Mouse (Mus musculus): Measurements from ENCODE around the gene Chrm4.

The Chrm4 gene

DNA sequence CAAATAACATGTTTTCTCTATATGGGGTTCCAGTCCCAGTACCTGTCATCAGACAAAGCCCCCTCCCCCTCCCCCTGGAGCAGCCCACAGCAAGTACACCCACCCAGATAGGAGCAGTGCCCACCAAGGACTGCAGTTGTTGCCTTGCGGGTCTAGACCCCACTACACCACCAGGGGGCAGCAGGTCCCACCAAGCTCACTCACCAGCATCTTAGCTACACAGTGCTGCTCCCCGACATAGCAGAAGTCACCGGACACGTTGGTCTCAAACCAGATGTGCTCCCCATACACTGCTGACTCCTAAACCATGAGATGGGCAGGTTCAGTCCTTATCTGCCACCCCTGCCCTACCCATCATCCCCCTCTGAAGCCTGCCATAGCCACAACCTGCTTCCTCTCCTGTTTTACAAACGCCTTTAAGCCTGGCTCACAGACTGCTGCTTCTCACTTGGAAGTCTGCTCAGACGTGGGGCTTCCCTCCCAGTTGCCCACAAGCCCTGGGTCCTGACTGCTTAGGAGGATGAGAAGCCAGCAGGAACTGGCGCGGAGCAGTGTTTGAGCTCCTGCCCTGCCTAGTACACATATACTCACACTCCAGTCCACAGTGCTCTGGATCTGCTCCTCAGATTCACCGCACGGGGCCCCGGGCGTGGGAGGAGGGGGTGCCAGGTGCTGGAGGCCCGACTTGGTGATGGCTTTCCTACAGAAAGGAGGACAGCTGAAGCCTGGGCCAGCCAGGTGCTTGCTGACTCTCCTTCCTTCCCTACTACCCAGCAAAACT, 17.3 kb downstream of the Chrm4 start:
- in situ Hi-C loops (cut with MboI, MseI) = no loop called here

DNA sequence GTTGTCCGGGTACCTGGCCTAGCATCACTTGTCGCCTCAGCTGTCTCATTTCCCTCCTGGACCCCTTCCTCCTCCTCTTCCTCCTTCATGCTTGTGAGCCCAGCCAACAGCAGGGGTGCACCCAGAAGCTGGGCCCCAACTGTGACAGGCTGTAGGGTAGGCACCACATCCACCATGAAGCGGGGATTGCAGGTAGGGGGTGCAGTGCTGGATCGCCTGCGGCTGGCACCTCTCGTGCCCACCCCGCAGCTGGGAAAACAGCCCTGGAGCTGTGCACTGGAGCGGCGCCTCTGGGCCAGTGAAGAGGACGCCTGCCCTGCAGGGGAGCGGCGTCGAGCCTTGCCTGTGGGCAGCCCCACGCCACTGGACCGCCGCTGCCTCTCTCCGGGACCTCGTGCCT, 18.4 kb downstream of the Chrm4 start, which contains the start of gene Gm9821:
Gene Gm9821 (plus strand): TSS at position 221 of the 400 bp plus-strand sequence.
- in situ Hi-C loops (cut with MboI, MseI) = no loop called here

GRCm38 (mm10) chr2:91946836-91947235, 19.8 kb downstream of the Chrm4 start:
- in situ Hi-C loops (cut with MboI, MseI) = no loop called here

GRCm38 (mm10) chr2:91947397-91948150, 20.5 kb downstream of the Chrm4 start:
- in situ Hi-C loops (cut with MboI, MseI) = no loop called here

GRCm38 (mm10) chr2:91948151-91948509, 21.1 kb downstream of the Chrm4 start:
- in situ Hi-C loops (cut with MboI, MseI) = no loop called here

GRCm38 (mm10) chr2:91948792-91949241, 21.8 kb downstream of the Chrm4 start:
- in situ Hi-C loops (cut with MboI, MseI) = no loop called here

DNA sequence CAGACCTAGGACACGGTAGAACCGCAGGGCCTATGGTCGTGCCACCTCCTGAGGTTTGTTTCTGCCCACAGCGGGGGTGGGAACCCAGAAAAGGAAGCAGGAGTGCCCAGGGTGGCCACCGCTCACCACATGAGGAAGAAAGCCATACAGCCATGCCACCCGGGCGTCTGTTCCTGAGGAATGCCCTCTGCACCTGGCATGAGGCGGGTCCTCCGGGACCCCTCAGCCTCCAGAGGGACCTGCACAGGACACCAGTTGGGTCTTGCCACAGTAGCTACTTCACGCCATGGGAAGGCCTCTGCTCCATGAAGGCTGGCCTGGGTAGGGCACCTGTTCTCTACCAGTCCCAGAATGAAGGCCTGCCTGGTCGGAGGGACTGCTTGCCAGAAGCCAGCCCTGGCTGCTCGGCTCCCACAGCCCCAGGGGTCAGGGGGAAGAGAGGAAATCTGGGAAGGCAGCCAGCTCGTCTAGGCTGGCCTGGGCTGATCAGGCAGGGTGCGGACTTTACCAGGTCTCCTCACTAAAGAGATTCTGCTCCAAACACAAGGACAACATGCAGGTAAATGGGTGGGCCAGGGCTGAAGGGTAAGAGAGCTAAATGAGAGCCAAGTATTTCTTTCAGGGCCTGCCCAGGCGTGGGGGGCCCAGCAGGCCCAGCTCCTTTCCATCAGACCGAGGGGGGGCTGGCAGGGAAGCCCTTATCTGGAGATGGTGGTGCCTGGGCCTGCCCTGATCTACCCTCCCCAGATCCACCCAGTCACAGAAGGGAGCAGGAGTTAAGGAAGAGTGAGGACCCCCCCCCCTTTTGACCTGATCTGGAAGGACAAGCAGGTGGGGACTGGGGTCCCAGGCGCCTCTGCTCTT, 22.6 kb downstream of the Chrm4 start:
- in situ Hi-C loops (cut with MboI, MseI) = loop anchor here (25.0 kb wide), 1 partner anchor 1012 kb away; the partner anchor contains the start of gene Celf1

GRCm38 (mm10) chr2:91950275-91951085, 23.4 kb downstream of the Chrm4 start:
- in situ Hi-C loops (cut with MboI, MseI) = loop anchor here (25.0 kb wide), 1 partner anchor 1013 kb away; the partner anchor contains the start of gene Celf1

DNA sequence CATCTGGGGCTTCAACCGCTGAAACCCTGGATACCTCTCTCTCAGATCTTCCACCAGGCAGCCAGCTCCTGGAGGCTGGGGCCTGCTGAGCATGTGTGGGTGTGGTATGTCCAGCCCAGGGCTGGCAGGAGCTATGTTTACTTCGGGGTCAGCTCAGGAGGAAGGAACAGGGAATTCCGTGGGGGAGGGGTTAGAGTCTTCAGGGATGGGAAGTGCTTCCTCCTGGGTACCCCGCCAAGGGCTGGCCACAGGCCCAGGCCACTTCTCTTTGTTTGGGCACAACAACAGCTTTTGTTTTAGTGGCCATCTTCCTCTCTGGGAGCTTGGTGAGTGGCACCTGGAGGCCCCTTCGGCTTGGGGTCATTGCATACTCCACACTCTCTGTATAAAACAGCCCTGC, 26.8 kb downstream of the Chrm4 start:
- in situ Hi-C loops (cut with MboI, MseI) = loop anchor here (25.0 kb wide), 1 partner anchor 1017 kb away; the partner anchor contains the start of gene Celf1

GRCm38 (mm10) chr2:91955121-91955591, 28.1 kb downstream of the Chrm4 start:
- in situ Hi-C loops (cut with MboI, MseI) = loop anchor here (25.0 kb wide), 1 partner anchor 1018 kb away; the partner anchor contains the start of gene Celf1

DNA sequence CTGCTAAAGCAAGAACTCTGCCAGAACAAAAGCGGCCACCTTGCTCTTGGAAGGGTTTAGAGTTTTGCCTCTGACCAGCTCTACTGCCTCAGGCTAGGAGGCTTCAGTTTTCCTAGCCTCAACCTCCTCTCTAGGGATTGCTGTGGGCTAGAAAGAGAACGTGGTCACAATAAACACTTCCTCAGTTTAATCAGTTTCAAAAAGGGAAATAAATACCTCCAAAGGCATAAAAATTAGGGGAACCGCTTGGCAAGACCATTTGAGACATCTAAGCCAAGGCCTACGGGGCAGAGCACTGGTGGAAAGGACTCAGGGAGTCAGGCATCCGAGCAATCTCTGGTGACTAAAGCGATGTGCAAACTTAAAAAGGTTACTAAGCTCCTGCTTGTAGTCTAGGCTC, 28.8 kb downstream of the Chrm4 start:
- in situ Hi-C loops (cut with MboI, MseI) = loop anchor here (25.0 kb wide), 1 partner anchor 1019 kb away; the partner anchor contains the start of gene Celf1

GRCm38 (mm10) chr2:91957096-91957495, 30.0 kb downstream of the Chrm4 start:
- in situ Hi-C loops (cut with MboI, MseI) = loop anchor here (25.0 kb wide), 1 partner anchor 1020 kb away; the partner anchor contains the start of gene Celf1

DNA sequence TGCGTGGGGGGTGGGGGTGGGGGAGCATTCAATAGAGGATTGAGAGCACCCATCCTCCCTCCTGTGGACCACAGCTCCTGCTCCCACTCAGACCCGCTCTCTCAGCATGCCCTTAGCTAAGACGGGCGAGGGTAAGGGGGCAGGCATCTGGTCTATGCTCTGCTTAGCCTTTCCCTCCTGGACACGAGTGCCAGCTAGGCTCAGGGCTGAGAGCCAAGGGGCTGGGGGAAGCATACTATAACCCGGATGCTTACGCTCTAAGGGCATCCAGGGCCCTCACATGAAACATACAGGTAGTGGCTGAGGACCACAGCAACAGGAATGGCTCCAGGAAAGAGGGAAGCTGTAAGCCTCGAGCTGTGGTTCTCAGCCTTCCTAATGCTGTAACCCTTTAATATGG, 31.0 kb downstream of the Chrm4 start:
- in situ Hi-C loops (cut with MboI, MseI) = loop anchor here (25.0 kb wide), 1 partner anchor 1021 kb away; the partner anchor contains the start of gene Celf1

- in situ Hi-C loops (cut with MboI, MseI) = loop anchor here (25.0 kb wide), 1 partner anchor 1022 kb away; the partner anchor contains the start of gene Celf1
Measured at GRCm38 (mm10) chr2:91958701-91959457, 31.8 kb downstream of the Chrm4 start.

DNA sequence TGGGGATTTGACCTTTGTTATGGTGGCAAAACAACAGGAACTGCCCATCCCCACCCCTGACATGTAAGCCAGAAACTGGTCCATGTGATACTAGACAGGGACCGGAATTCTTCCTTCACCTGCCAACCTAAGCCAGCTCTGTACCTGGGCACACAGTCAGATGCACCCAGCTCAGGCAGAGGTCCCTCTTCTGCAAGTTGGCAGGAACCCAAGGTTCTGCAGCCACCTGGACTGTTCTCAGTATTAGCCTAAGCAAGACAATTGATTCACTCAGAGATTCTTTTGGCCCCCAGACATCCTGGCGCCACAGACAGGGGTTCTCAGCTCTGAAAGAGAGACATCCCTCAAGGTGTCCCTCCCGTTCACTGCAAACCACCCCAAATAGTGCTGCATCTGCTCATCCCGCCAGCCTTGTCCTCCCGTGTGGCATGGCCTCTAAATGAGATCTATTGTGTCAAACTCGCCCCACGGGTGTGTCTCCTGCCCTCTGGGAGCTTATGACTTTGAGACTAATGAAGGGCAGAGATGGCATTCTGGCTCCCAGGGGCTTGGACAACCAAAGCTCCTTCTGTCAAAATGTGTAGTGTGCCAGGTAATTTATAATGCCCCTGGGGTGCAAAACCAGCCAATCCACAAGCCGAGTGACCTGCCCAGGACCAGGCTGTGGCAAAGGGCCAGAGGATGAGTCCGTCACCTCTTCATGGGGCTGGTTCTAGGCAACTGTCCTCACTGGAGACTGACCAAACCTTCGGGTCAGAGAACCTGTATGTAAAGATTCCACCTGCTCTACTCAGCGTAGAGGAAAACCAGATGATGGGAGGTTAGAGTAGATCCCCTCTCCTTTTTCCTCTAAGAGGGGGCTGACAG, 32.7 kb downstream of the Chrm4 start:
- in situ Hi-C loops (cut with MboI, MseI) = loop anchor here (25.0 kb wide), 1 partner anchor 1022 kb away; the partner anchor contains the start of gene Celf1

- in situ Hi-C loops (cut with MboI, MseI) = loop anchor here (25.0 kb wide), 1 partner anchor 1023 kb away; the partner anchor contains the start of gene Celf1
Measured at GRCm38 (mm10) chr2:91960459-91960858, 33.4 kb downstream of the Chrm4 start.

DNA sequence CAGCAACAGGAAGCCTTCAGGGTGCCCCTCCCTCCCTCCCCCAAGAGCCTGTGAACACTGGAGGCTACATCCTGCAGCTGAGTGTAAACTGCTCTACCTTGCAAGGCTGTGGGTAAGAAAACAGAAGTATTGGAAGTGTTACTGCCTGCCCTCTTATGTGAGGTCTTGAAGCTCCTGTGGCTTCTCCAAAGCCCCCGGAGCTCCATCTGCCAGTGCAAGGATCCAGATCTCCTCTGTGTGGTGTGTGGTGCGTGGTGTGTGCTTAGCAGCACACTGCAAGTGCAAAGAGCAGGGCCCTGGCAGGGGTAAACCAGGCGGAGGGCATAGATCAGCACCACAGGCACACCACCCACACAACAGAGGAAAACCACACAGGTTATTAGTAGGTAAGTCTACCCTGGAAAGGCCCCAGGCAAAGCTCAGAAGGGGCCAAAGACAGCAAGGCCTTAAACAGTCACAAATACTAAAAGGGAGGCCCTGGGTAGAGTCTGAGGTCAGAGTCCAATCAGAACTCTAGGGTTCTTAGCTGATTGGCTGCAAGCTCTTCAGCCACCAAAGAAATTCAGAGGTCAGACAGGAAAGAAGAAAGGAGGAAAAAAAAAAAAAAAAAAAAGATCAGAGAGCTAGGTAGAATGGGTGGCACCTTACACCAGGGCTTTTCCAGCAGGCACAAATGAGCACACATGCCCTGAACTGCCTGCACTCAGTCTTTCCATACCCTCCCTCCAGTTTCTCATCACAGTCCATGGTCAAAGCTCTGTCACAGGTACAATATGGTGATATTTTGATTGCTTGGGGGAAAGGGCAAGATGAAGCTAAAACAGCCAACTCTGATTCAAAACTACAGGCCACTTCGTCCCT, 35.1 kb downstream of the Chrm4 start:
- in situ Hi-C loops (cut with MboI, MseI) = loop anchor here (25.0 kb wide), 1 partner anchor 1025 kb away; the partner anchor contains the start of gene Celf1

Measured in regulatory T cell (primary cell).